In genomic region chr17:27556315-27557011, GRCm38 (mm10) we compare ENCODE assay signal across 8 mouse cellular contexts. TPM values are rescaled to one million over a fixed set of nuclear protein-coding genes. Genes with fewer than 3 reads are reported as not detected.
DNase-seq lines count a peak whose midpoint lies in the region; ATAC-seq and TF ChIP-seq lines count a peak whose summit lies in the region.

TSS of gene Hmga1 (plus strand) at chr17:27556497.

- ATAC-seq in forebrain, postnatal 0 days: peak; percentile 81

- no peaks in the 10 kb centered on the region for H3K9me3 ChIP-seq in forebrain, postnatal 0 days (ENCODE audit: low read length)

- peak; percentile 94 for DNase-seq in NIH3T3 (ENCODE audit: low read depth)
- peak; percentile 81 to 92 for DNase-seq in cerebellum, adult 18-20 months
- DNase-seq in forebrain, postnatal 0 days: peak; percentile 93
- peak; percentile 87 to 90 for DNase-seq in heart, postnatal 36 days
- peak in 1 of 2 experiments; percentile 70 for DNase-seq in layer of hippocampus, adult 8-10 months (ENCODE audit: low spot score in 2 of 2)
- DNase-seq in lung, postnatal 10 days: peak; percentile 88
- DNase-seq in retina, adult 2 months (ENCODE audit: low read depth, low spot score): peak; percentile 88
- DNase-seq in thymus, postnatal 4 days: peak; percentile 98

- H3K4me3 ChIP-seq in forebrain, postnatal 0 days (ENCODE audit: low read depth, low read length): peak within 1 kb of the TSS; percentile 86

- H3K4me1 ChIP-seq in forebrain, postnatal 0 days (ENCODE audit: insufficient read depth): peaks cover 19% of the 10 kb centered on the region

- under 1% methylated on average over 74 of the region's 79 CpGs for WGBS in forebrain, postnatal 0 days

- peak within 1 kb of the TSS; percentile 78 for H3K4me2 ChIP-seq in forebrain, postnatal 0 days (ENCODE audit: low read depth)

- intact Hi-C loops in heart, postnatal 36 days (cut with DNase I): no loop called here

- H3K27me3 ChIP-seq in forebrain, postnatal 0 days (ENCODE audit: insufficient read depth, low read length): no peaks in the 10 kb centered on the region

- H3K9ac ChIP-seq in forebrain, postnatal 0 days: peak within 1 kb of the TSS; percentile 94

- no peak for TF ChIP-seq CTCF in forebrain, postnatal 0 days (IDR thresholded peaks at IDR 0.05; ENCODE audit: low read depth)

- peaks cover under 1% of the 10 kb centered on the region; the same call in 1 of the 2 replicates for H3K36me3 ChIP-seq in forebrain, postnatal 0 days (ENCODE audit: insufficient read depth)

- peak within 1 kb of the TSS; percentile 93 for H3K27ac ChIP-seq in forebrain, postnatal 0 days (ENCODE audit: low read depth, low read length)

RNA-seq across cellular contexts. Expression of gene Hmga1, which starts in this region (rescaled TPM):
- total RNA-seq in forebrain, postnatal 0 days (2014; rRNA removed): 84.7 and 99.1 TPM in 2 replicates
- polyA plus RNA-seq in forebrain, postnatal 0 days (2015; fragmentation: Nextera tagmentation; extraction: Ambion mirVana): 122 and 123 TPM in 2 replicates
- 10 to 100 TPM; 41.2 to 45.0 TPM for total RNA-seq in heart, postnatal 36 days (2021)
- 10 to 100 TPM; 30.4 to 39.8 (median 36.1) TPM for total RNA-seq in layer of hippocampus, adult 8-10 months (2022)
